ENCODE assay signal across 16 mouse cellular contexts in genomic region chr5:89123270-89123903, GRCm38 (mm10).
DNase-seq lines count a peak whose midpoint lies in the region; ATAC-seq lines count a peak whose summit lies in the region.
"Had no signal": no experiment of that assay in that cellular context is flagged by ENCODE, and none has a peak within 500 bp of the region (broad histone marks: within the 10 kb centered on the region; RNA-seq: fewer than 3 reads in every experiment).

No protein-coding gene starts in this region.

- DNase-seq in cerebellum, adult 18-20 months = peak; percentile 38 to 41
- DNase-seq in ovary, adult 18-20 months (ENCODE audit: low spot score) = peak; percentile 3
- no peak for DNase-seq in ovary, postnatal 14 days (ENCODE audit: low spot score)
- no peak for DNase-seq in layer of hippocampus, adult 18-20 months (ENCODE audit: low spot score in 2 of 2)
- no peak for DNase-seq in hindbrain, embryonic 11.5 days (ENCODE audit: low spot score)
- DNase-seq: heart, postnatal 36 days; spleen, adult 18-20 months had no signal

- H3K4me1 ChIP-seq in kidney, embryonic 15.5 days = peaks cover 8% of the 10 kb centered on the region; the same call in 1 of the 2 replicates
- no peaks in the 10 kb centered on the region for H3K4me1 ChIP-seq in hindbrain, embryonic 12.5 days
- no peaks in the 10 kb centered on the region for H3K4me1 ChIP-seq in hindbrain, embryonic 11.5 days (replicated peaks; ENCODE audit: control insufficient read depth, insufficient read depth, low read length)
- H3K4me1 ChIP-seq: embryonic facial prominence, embryonic 12.5 days; heart, embryonic 12.5 days; limb, embryonic 13.5 days; liver, embryonic 15.5 days; midbrain, embryonic 10.5 days; stomach, embryonic 15.5 days had no signal

- no peak overlapping the region for H3K4me3 ChIP-seq in kidney, embryonic 15.5 days (replicated peaks)
- no peak overlapping the region for H3K4me3 ChIP-seq in hindbrain, embryonic 12.5 days
- no peak overlapping the region for H3K4me3 ChIP-seq in hindbrain, embryonic 11.5 days (ENCODE audit: low read depth, low read length)
- H3K4me3 ChIP-seq: embryonic facial prominence, embryonic 12.5 days; heart, embryonic 12.5 days; limb, embryonic 13.5 days; liver, embryonic 15.5 days; midbrain, embryonic 10.5 days; stomach, embryonic 15.5 days had no signal

- H3K27me3 ChIP-seq in kidney, embryonic 15.5 days = no peaks in the 10 kb centered on the region
- no peaks in the 10 kb centered on the region for H3K27me3 ChIP-seq in hindbrain, embryonic 12.5 days
- no peaks in the 10 kb centered on the region for H3K27me3 ChIP-seq in hindbrain, embryonic 11.5 days (ENCODE audit: control insufficient read depth, insufficient read depth, low read length)
- H3K27me3 ChIP-seq: embryonic facial prominence, embryonic 12.5 days; heart, embryonic 12.5 days; limb, embryonic 13.5 days; liver, embryonic 15.5 days; stomach, embryonic 15.5 days had no signal

- 25% methylated on average over 9 of the region's 9 CpGs for WGBS in kidney, embryonic 15.5 days
- 80% methylated on average over 9 of the region's 9 CpGs for WGBS in hindbrain, embryonic 12.5 days
- WGBS in hindbrain, embryonic 11.5 days = 76% methylated on average over 9 of the region's 9 CpGs

- no peaks in the 10 kb centered on the region for H3K9me3 ChIP-seq in kidney, embryonic 15.5 days (replicated peaks)
- no peaks in the 10 kb centered on the region for H3K9me3 ChIP-seq in hindbrain, embryonic 12.5 days (replicated peaks)
- no peaks in the 10 kb centered on the region for H3K9me3 ChIP-seq in hindbrain, embryonic 11.5 days (ENCODE audit: control insufficient read depth, low read length)
- H3K9me3 ChIP-seq: embryonic facial prominence, embryonic 12.5 days; heart, embryonic 12.5 days; limb, embryonic 13.5 days; liver, embryonic 15.5 days; midbrain, embryonic 10.5 days; stomach, embryonic 15.5 days had no signal

- 0 out of 2 replicates have a peak overlapping the region, but pooled peaks have one; percentile 10 for H3K27ac ChIP-seq in kidney, embryonic 15.5 days
- no peak overlapping the region for H3K27ac ChIP-seq in hindbrain, embryonic 12.5 days
- no peak overlapping the region for H3K27ac ChIP-seq in hindbrain, embryonic 11.5 days (ENCODE audit: low read depth, low read length)
- H3K27ac ChIP-seq: embryonic facial prominence, embryonic 12.5 days; limb, embryonic 13.5 days; liver, embryonic 15.5 days; midbrain, embryonic 10.5 days; stomach, embryonic 15.5 days had no signal

- ATAC-seq in cerebellum, adult (ENCODE audit: insufficient number of reproducible peaks, low FRiP score, low TSS enrichment) = no peak
- peak; percentile 87 for ATAC-seq in kidney, embryonic 15.5 days (replicated peaks; ENCODE audit: low FRiP score)
- ATAC-seq in hindbrain, embryonic 12.5 days (ENCODE audit: low FRiP score) = no peak
- no peak for ATAC-seq in hindbrain, embryonic 11.5 days (ENCODE audit: low FRiP score)

- H3K36me3 ChIP-seq in kidney, embryonic 15.5 days = no peaks in the 10 kb centered on the region
- H3K36me3 ChIP-seq in hindbrain, embryonic 12.5 days = no peaks in the 10 kb centered on the region
- H3K36me3 ChIP-seq in hindbrain, embryonic 11.5 days (ENCODE audit: control insufficient read depth, insufficient read depth, low read length) = no peaks in the 10 kb centered on the region
- H3K36me3 ChIP-seq: embryonic facial prominence, embryonic 12.5 days; heart, embryonic 12.5 days; limb, embryonic 13.5 days; liver, embryonic 15.5 days; midbrain, embryonic 10.5 days; stomach, embryonic 15.5 days had no signal

- H3K9ac ChIP-seq in kidney, embryonic 15.5 days = no peak overlapping the region
- H3K9ac ChIP-seq in hindbrain, embryonic 12.5 days = no peak overlapping the region
- H3K9ac ChIP-seq in hindbrain, embryonic 11.5 days (ENCODE audit: low read depth, low read length) = no peak overlapping the region
- H3K9ac ChIP-seq: embryonic facial prominence, embryonic 12.5 days; heart, embryonic 12.5 days; limb, embryonic 13.5 days; liver, embryonic 15.5 days; stomach, embryonic 15.5 days had no signal

- H3K4me2 ChIP-seq in kidney, embryonic 15.5 days = 0 out of 2 replicates have a peak overlapping the region, but pooled peaks have one; percentile 33
- H3K4me2 ChIP-seq in hindbrain, embryonic 12.5 days (replicated peaks) = no peak overlapping the region
- H3K4me2 ChIP-seq in hindbrain, embryonic 11.5 days (replicated peaks; ENCODE audit: low read depth, low read length) = no peak overlapping the region
- H3K4me2 ChIP-seq: embryonic facial prominence, embryonic 12.5 days; heart, embryonic 12.5 days; limb, embryonic 13.5 days; liver, embryonic 15.5 days; stomach, embryonic 15.5 days had no signal

Comparison
In these comparisons a context has a peak if more than half of its experiments do, and no peak if none do; other contexts are left out.
1. DNase-seq: peak in cerebellum, adult 18-20 months (2 of 2) and ovary, adult 18-20 months (single experiment); none in ovary, postnatal 14 days (single experiment), layer of hippocampus, adult 18-20 months (0 of 2) and hindbrain, embryonic 11.5 days (single experiment).